Mouse (Mus musculus) forebrain, embryonic 16.5 days (tissue): ENCODE results near the gene Eral1. TPM values are rescaled to one million over a fixed set of nuclear protein-coding genes. Genes with fewer than 3 reads are reported as not detected.
"Not testable (repeated sequence)": the region's sequence is repeated elsewhere in the genome, so short reads cannot be mapped to it uniquely, and the experiment has no call there.

Source experiments
- ATAC-seq: fragments of 200-750 bp; cut with Nextera tagmentation; 2 replicates; pipeline ENCODE4 v1.8.0; 2017; ENCODE audit warnings: mild to moderate bottlenecking, moderate library complexity
- H3K27ac ChIP-seq: fragments of 300-500 bp; sonication (generic); 2 replicates; pipeline ENCODE4 v1.5.1; 2014; ENCODE audit warnings: low read length, control low read depth
- H3K27me3 ChIP-seq: fragments of 300-500 bp; sonication (generic); replicated peaks from 2 replicates; pipeline ENCODE4 v1.6.1; 2014; ENCODE audit warnings: low read length; ENCODE audit not compliant: control insufficient read depth, insufficient read depth
- H3K36me3 ChIP-seq: fragments of 300-500 bp; sonication (generic); 2 replicates; pipeline ENCODE4 v1.6.1; 2014; ENCODE audit not compliant: control insufficient read depth, insufficient read depth
- H3K4me1 ChIP-seq: fragments of 300-500 bp; sonication (generic); replicated peaks from 2 replicates; pipeline ENCODE4 v1.6.1; 2014; ENCODE audit warnings: low read length; ENCODE audit not compliant: control insufficient read depth, insufficient read depth
- H3K4me2 ChIP-seq: fragments of 300-500 bp; sonication (generic); 2 replicates; pipeline ENCODE4 v1.6.1; 2014; ENCODE audit warnings: mild to moderate bottlenecking, low read length, control low read depth
- H3K4me3 ChIP-seq: fragments of 300-500 bp; sonication (generic); replicated peaks from 2 replicates; pipeline ENCODE4 v1.5.1; 2014; ENCODE audit warnings: mild to moderate bottlenecking, low read length, control low read depth
- H3K9ac ChIP-seq: fragments of 300-500 bp; sonication (generic); replicated peaks from 2 replicates; pipeline ENCODE4 v1.6.1; 2014; ENCODE audit warnings: low read depth, low read length, control low read depth
- H3K9me3 ChIP-seq: fragments of 300-500 bp; sonication (generic); 2 replicates; pipeline ENCODE4 v1.6.1; 2016; ENCODE audit warnings: low read length; ENCODE audit not compliant: control insufficient read depth
- WGBS: fragments of 180-500 bp; shearing (Covaris S2); extraction: QIAGEN DNeasy Blood & Tissue Kit; methylation state at CpG from one replicate; pipeline ENCODE4 v1.1.7; 2014; 5-methylcytosine and 5-hydroxymethylcytosine counted together
- polyA plus RNA-seq: library from polyadenylated mRNA; unstranded; fragments of >200 nt; fragmentation: Nextera tagmentation; extraction: Ambion mirVana; gene quantifications from 2 replicates; pipeline ENCODE4 v1.2.1, GENCODE M21; 2015

Eral1 gene
- polyA plus RNA-seq, 1 experiment from 2014 or later, result 34.3 TPM

- Histone ChIP-seq H3K9ac (no peak overlapping the region; the same call in 1 of the 2 replicates), H3K36me3 (peaks cover 29% of the 10 kb centered on the region), H3K4me2 (no peak overlapping the region), H3K27me3 (no peaks in the 10 kb centered on the region), H3K27ac (no peak overlapping the region), H3K4me3 (no peak overlapping the region), H3K9me3 (no peaks in the 10 kb centered on the region), H3K4me1 (no peaks in the 10 kb centered on the region)
- no peak for ATAC-seq
- 91% methylated on average over 8 of the region's 8 CpGs for WGBS
These were observed 23.2 kb downstream of the Eral1 start for GRCm38 (mm10) chr11:78056946-78057345.

- no peak for ATAC-seq
- Histone ChIP-seq H3K27me3 (no peaks in the 10 kb centered on the region), H3K9me3 (no peaks in the 10 kb centered on the region), H3K4me1 (no peaks in the 10 kb centered on the region), H3K4me3 (no peak overlapping the region), H3K9ac (no peak overlapping the region), H3K4me2 (no peak overlapping the region), H3K36me3 (peaks cover 19% of the 10 kb centered on the region), H3K27ac (no peak overlapping the region)
- WGBS, result 97% methylated on average over 8 of the region's 8 CpGs
These were observed 27.1 kb downstream of the Eral1 start for GRCm38 (mm10) chr11:78053078-78053477.

GRCm38 (mm10) chr11:78048637-78049036 lies 31.5 kb downstream of the Eral1 start:
- H3K4me2 ChIP-seq, H3K9ac ChIP-seq, H3K27me3 ChIP-seq, H3K4me3 ChIP-seq, ATAC-seq, H3K9me3 ChIP-seq, H3K36me3 ChIP-seq, H3K27ac ChIP-seq, H3K4me1 ChIP-seq: not testable (repeated sequence)
- 100% methylated on average over 2 of the region's 4 CpGs for WGBS

GRCm38 (mm10) chr11:78044758-78045251 lies 35.4 kb downstream of the Eral1 start:
- no peak overlapping the region for H3K4me3 ChIP-seq
- no peak overlapping the region for H3K9ac ChIP-seq
- 0 out of 2 replicates have a peak, but pooled peaks cover 2% of the 10 kb centered on the region for H3K36me3 ChIP-seq
- no peak overlapping the region for H3K27ac ChIP-seq
- H3K9me3 ChIP-seq, result no peaks in the 10 kb centered on the region
- H3K4me2 ChIP-seq, result no peak overlapping the region
- no peaks in the 10 kb centered on the region for H3K27me3 ChIP-seq
- H3K4me1 ChIP-seq, result no peaks in the 10 kb centered on the region
- no peak for ATAC-seq
- 62% methylated on average over 5 of the region's 5 CpGs for WGBS

- H3K4me2 ChIP-seq, H3K36me3 ChIP-seq, ATAC-seq, H3K4me3 ChIP-seq, H3K9ac ChIP-seq, H3K9me3 ChIP-seq, H3K27ac ChIP-seq, H3K27me3 ChIP-seq: not testable (repeated sequence)
- WGBS, result 96% methylated on average over 4 of the region's 4 CpGs
- H3K4me1 ChIP-seq, result peaks cover 15% of the 10 kb centered on the region
These were observed 37.8 kb downstream of the Eral1 start for GRCm38 (mm10) chr11:78042290-78042870.

GRCm38 (mm10) chr11:78040878-78041277 lies 39.3 kb downstream of the Eral1 start:
- Histone ChIP-seq H3K4me2 (no peak overlapping the region), H3K9ac (no peak overlapping the region), H3K36me3 (0 out of 2 replicates have a peak, but pooled peaks cover under 1% of the 10 kb centered on the region), H3K4me3 (no peak overlapping the region), H3K9me3 (no peaks in the 10 kb centered on the region), H3K27me3 (no peaks in the 10 kb centered on the region), H3K27ac (no peak overlapping the region), H3K4me1 (peaks cover 18% of the 10 kb centered on the region)
- WGBS, result 63% methylated on average over 2 of the region's 2 CpGs
- ATAC-seq, result no peak

GRCm38 (mm10) chr11:78037831-78038752 lies 42.1 kb downstream of the Eral1 start, which contains the start of gene Flot2:
Gene Flot2, plus strand, starts transcription at chr11:78037931.
- no peaks in the 10 kb centered on the region for H3K27me3 ChIP-seq
- peak within 1 kb of the TSS; percentile 86 for H3K4me3 ChIP-seq
- H3K4me1 ChIP-seq, result peaks cover 25% of the 10 kb centered on the region
- H3K9me3 ChIP-seq, result no peaks in the 10 kb centered on the region
- H3K27ac ChIP-seq, result peak within 1 kb of the TSS; percentile 76
- WGBS, result under 1% methylated on average over 53 of the region's 55 CpGs
- H3K36me3 ChIP-seq, result peaks cover 2% of the 10 kb centered on the region; the same call in 1 of the 2 replicates
- ATAC-seq, result peak; percentile 92
- H3K4me2 ChIP-seq, result peak within 1 kb of the TSS; percentile 82
- H3K9ac ChIP-seq, result peak within 1 kb of the TSS; percentile 87

- no peaks in the 10 kb centered on the region for H3K9me3 ChIP-seq
- no peak for ATAC-seq
- no peak overlapping the region for H3K4me2 ChIP-seq
- 86% methylated on average over 10 of the region's 10 CpGs for WGBS
- H3K36me3 ChIP-seq, result peaks cover 2% of the 10 kb centered on the region; the same call in 1 of the 2 replicates
- peaks cover 31% of the 10 kb centered on the region for H3K4me1 ChIP-seq
- H3K27me3 ChIP-seq, result no peaks in the 10 kb centered on the region
- H3K9ac ChIP-seq, result no peak overlapping the region
- no peak overlapping the region for H3K27ac ChIP-seq
- H3K4me3 ChIP-seq, result no peak overlapping the region
These were observed 43.4 kb downstream of the Eral1 start for GRCm38 (mm10) chr11:78036791-78037190.

- no peak overlapping the region for H3K4me2 ChIP-seq
- H3K27me3 ChIP-seq, result no peaks in the 10 kb centered on the region
- ATAC-seq, result no peak
- no peak overlapping the region for H3K9ac ChIP-seq
- H3K36me3 ChIP-seq, result peaks cover 2% of the 10 kb centered on the region; the same call in 1 of the 2 replicates
- no peak overlapping the region for H3K4me3 ChIP-seq
- H3K27ac ChIP-seq, result no peak overlapping the region
- peaks cover 32% of the 10 kb centered on the region for H3K4me1 ChIP-seq
- 92% methylated on average over 23 of the region's 23 CpGs for WGBS
- H3K9me3 ChIP-seq, result no peaks in the 10 kb centered on the region
These were observed 46.1 kb downstream of the Eral1 start for GRCm38 (mm10) chr11:78033931-78034617.
